Mouse (Mus musculus) c-Kit-positive CD71-positive TER-119-negative erythroid progenitor cells, embryonic 14.5 days (primary cell): ENCODE data around the gene Ccl19.
"Not testable (repeated sequence)": the region's sequence is repeated elsewhere in the genome, so short reads cannot be mapped to it uniquely, and the experiment has no call there.

Experiments
- DNase-seq: peaks from one replicate; pipeline ENCODE4 v3.0.0-alpha.2; 2013; ENCODE audit warnings: low read depth

Ccl19 gene

DNA sequence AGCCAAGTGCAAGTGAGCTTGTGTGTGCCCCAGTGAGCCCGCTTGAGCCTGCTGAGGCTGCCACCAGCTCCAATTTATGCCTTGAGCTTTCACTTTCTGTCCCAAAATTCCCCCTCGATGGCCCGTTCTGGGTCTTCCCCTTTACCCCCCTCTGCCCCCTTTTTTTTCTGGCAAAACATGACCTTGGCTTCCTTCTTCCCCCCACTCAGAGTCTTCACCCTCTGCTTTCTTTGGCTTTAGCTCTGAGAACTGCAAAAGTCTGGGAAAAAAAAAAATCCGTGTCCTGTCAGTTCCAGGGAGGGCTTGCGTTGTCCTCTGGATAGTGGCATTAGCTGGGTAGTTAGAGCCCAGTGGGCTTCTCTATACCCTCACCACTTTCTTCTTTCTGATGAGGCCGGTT, at the start of gene Ccl19:
Ccl19 (minus strand) TSS at position 101 of the 400 bp plus-strand sequence.
- not testable (repeated sequence) for DNase-seq

DNA sequence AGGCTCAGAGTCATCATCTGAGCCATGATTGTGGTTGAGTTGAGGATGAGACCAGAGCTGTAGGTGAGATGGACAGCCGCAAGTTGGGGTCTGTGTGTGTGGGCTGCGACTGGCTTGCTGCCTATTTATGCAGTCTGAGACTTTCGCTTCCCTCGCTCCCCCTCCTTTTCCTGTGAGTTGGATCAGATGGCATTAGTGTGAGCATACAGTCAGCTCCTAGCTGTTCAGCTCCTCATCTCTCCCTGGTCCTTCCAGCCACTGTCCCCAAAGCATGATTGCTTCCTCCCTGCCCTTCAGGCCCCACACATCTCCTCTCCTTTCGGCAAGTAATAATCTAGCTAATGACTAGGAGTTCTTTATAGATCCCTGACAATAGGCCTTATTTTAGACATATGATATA, 17.5 kb upstream of the Ccl19 start, which contains the start of gene Ccl21a:
Ccl21a (minus strand) TSS at position 101 of the 400 bp plus-strand sequence.
- DNase-seq, result not testable (repeated sequence)

GRCm38 (mm10) chr4:42735245-42735644, 21.1 kb downstream of the Ccl19 start, which contains the start of gene 4930578G10Rik:
TSS of gene 4930578G10Rik (plus strand) at chr4:42735545.
- DNase-seq, result not testable (repeated sequence)
